Mouse (Mus musculus) heart, embryonic 16.5 days (tissue): ENCODE data around the gene Duox1. TPM values are rescaled to one million over a fixed set of nuclear protein-coding genes. Genes with fewer than 3 reads are reported as not detected.
"Not testable (repeated sequence)": the region's sequence is repeated elsewhere in the genome, so short reads cannot be mapped to it uniquely, and the experiment has no call there.

Experiments
- ATAC-seq: fragments of 200-750 bp; cut with Nextera tagmentation; replicated peaks from 2 replicates; pipeline ENCODE4 v1.8.0; 2017; ENCODE audit warnings: moderate number of reproducible peaks; ENCODE audit not compliant: insufficient read depth, low FRiP score; ENCODE audit errors: extremely low read depth
- H3K27ac ChIP-seq: fragments of 300-500 bp; sonication (generic); 2 replicates; pipeline ENCODE4 v1.5.1; 2014; ENCODE audit warnings: mild to moderate bottlenecking, low read length, control low read depth, moderate library complexity
- H3K27me3 ChIP-seq: fragments of 300-500 bp; sonication (generic); 2 replicates; pipeline ENCODE4 v1.6.1; 2014; ENCODE audit warnings: low read length, mixed read lengths; ENCODE audit not compliant: control insufficient read depth, insufficient read depth
- H3K36me3 ChIP-seq: fragments of 300-500 bp; sonication (generic); 2 replicates; pipeline ENCODE4 v1.6.1; 2014; ENCODE audit not compliant: control insufficient read depth, insufficient read depth
- H3K4me1 ChIP-seq: fragments of 300-500 bp; sonication (generic); 2 replicates; pipeline ENCODE4 v1.6.1; 2014; ENCODE audit warnings: low read length, mixed read lengths; ENCODE audit not compliant: control insufficient read depth, insufficient read depth
- H3K4me2 ChIP-seq: fragments of 300-500 bp; sonication (generic); 2 replicates; pipeline ENCODE4 v1.6.1; 2014; ENCODE audit warnings: low read depth, mild to moderate bottlenecking, control low read depth, low read length
- H3K4me3 ChIP-seq: fragments of 300-500 bp; sonication (generic); 2 replicates; pipeline ENCODE4 v1.5.1; 2014; ENCODE audit warnings: mild to moderate bottlenecking, control low read depth, low read length
- H3K9ac ChIP-seq: fragments of 300-500 bp; sonication (generic); 2 replicates; pipeline ENCODE4 v1.6.1; 2014; ENCODE audit warnings: low read length, control low read depth
- H3K9me3 ChIP-seq: fragments of 300-500 bp; sonication (generic); replicated peaks from 2 replicates; pipeline ENCODE4 v1.6.1; 2016; ENCODE audit warnings: low read length; ENCODE audit not compliant: control insufficient read depth
- WGBS: fragments of 180-500 bp; shearing (Covaris S2); extraction: QIAGEN DNeasy Blood & Tissue Kit; methylation state at CpG from one replicate; pipeline ENCODE4 v1.1.7; 2014; 5-methylcytosine and 5-hydroxymethylcytosine counted together
- polyA plus RNA-seq: library from polyadenylated mRNA; unstranded; fragments of >200 nt; fragmentation: Nextera tagmentation; extraction: Ambion mirVana; gene quantifications from 2 replicates; pipeline ENCODE4 v1.2.1, GENCODE M21; 2015

Gene Duox1
- polyA plus RNA-seq, 1 experiment from 2014 or later: 0.12 TPM

DNA sequence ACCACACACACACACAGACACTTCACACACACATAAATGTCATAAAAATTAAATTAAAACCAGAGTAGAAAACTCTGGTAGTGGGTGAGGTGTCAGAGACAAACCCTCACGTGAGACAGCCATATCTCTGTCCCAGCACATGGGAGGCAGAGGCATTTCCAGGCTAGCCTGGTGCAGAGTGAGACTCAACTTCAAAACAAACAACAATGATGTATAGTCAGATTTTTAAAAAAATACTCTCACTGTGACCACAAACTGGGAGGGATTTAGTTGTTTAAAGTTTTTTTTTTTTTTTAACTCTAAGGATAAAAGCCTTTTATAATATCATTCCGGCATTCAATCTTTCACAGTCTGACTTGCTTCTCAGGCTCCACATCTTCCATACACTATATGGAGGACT lies 9.9 kb downstream of the Duox1 start:
- Histone ChIP-seq H3K9me3 (no peaks in the 10 kb centered on the region), H3K4me2 (no peak overlapping the region), H3K9ac (no peak overlapping the region), H3K27ac (no peak overlapping the region), H3K36me3 (no peaks in the 10 kb centered on the region), H3K4me1 (peaks cover 2% of the 10 kb centered on the region; the same call in 1 of the 2 replicates), H3K4me3 (no peak overlapping the region), H3K27me3 (no peaks in the 10 kb centered on the region)
- ATAC-seq: no peak
- 61% methylated on average over 2 of the region's 2 CpGs for WGBS

GRCm38 (mm10) chr2:122327986-122328385 lies 12.5 kb downstream of the Duox1 start:
- no peak overlapping the region for H3K4me3 ChIP-seq
- H3K4me2 ChIP-seq: no peak overlapping the region
- H3K27ac ChIP-seq: no peak overlapping the region
- H3K9ac ChIP-seq: no peak overlapping the region
- no peaks in the 10 kb centered on the region for H3K27me3 ChIP-seq
- no peaks in the 10 kb centered on the region for H3K9me3 ChIP-seq
- ATAC-seq: no peak
- H3K36me3 ChIP-seq: no peaks in the 10 kb centered on the region
- WGBS: 36% methylated on average over 3 of the region's 3 CpGs
- peaks cover 2% of the 10 kb centered on the region; the same call in 1 of the 2 replicates for H3K4me1 ChIP-seq

DNA sequence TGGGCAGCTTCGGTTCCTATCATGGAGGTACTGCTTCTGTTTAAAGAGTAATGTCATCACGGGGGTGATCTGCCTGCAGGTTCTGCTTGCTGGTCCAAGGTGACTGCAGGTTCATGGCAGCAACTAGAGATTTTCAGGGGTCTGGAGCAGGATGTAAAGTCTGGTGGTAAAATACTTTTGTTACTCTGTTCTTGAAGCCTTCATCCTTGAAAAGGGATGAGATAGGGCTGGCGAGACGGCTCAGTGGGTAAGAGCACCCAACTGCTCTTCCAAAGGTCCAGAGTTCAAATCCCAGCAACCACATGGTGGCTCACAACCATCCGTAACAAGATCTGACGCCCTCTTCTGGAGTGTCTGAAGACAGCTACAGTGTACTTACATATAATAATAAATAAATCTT lies 14.8 kb downstream of the Duox1 start:
- not testable (repeated sequence) for H3K27me3 ChIP-seq, H3K4me2 ChIP-seq, H3K9me3 ChIP-seq, H3K36me3 ChIP-seq, H3K27ac ChIP-seq, H3K9ac ChIP-seq, H3K4me3 ChIP-seq, ATAC-seq, H3K4me1 ChIP-seq
- 83% methylated on average over 4 of the region's 6 CpGs for WGBS

GRCm38 (mm10) chr2:122332222-122332621 lies 16.8 kb downstream of the Duox1 start:
- Histone ChIP-seq H3K27ac (no peak overlapping the region), H3K9ac (no peak overlapping the region), H3K36me3 (no peaks in the 10 kb centered on the region), H3K4me3 (no peak overlapping the region), H3K9me3 (no peaks in the 10 kb centered on the region), H3K27me3 (no peaks in the 10 kb centered on the region), H3K4me2 (no peak overlapping the region), H3K4me1 (peaks cover 4% of the 10 kb centered on the region; the same call in 1 of the 2 replicates)
- 76% methylated on average over 3 of the region's 3 CpGs for WGBS
- ATAC-seq: no peak

GRCm38 (mm10) chr2:122334170-122334569 lies 18.7 kb downstream of the Duox1 start:
- 57% methylated on average over 3 of the region's 3 CpGs for WGBS
- no peak for ATAC-seq
- no peak overlapping the region for H3K4me2 ChIP-seq
- H3K36me3 ChIP-seq: no peaks in the 10 kb centered on the region
- 0 out of 2 replicates have a peak, but pooled peaks cover 2% of the 10 kb centered on the region for H3K4me1 ChIP-seq
- H3K27ac ChIP-seq: no peak overlapping the region
- H3K9ac ChIP-seq: no peak overlapping the region
- H3K9me3 ChIP-seq: no peaks in the 10 kb centered on the region
- H3K27me3 ChIP-seq: no peaks in the 10 kb centered on the region
- H3K4me3 ChIP-seq: no peak overlapping the region

DNA sequence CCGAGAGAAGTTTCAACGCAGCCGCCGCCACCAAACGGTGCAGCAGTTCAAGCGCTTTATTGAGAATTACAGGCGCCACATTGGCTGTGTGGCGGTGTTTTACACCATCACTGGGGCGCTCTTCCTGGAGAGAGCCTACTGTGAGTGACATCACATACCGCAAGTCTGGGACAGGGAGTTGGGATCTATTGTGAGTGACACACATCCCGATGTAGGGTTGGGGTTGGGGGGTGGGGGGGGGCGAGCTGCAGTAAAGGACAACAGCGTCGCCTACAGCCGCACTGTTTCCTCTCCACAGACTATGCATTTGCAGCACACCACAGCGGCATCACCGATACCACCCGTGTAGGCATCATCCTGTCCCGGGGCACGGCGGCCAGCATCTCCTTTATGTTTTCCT lies 21.8 kb downstream of the Duox1 start:
- Histone ChIP-seq H3K4me2 (no peak overlapping the region), H3K27me3 (no peaks in the 10 kb centered on the region), H3K4me3 (no peak overlapping the region), H3K4me1 (0 out of 2 replicates have a peak, but pooled peaks cover 2% of the 10 kb centered on the region), H3K27ac (no peak overlapping the region), H3K36me3 (no peaks in the 10 kb centered on the region), H3K9me3 (no peaks in the 10 kb centered on the region), H3K9ac (no peak overlapping the region)
- no peak for ATAC-seq
- 60% methylated on average over 21 of the region's 21 CpGs for WGBS

DNA sequence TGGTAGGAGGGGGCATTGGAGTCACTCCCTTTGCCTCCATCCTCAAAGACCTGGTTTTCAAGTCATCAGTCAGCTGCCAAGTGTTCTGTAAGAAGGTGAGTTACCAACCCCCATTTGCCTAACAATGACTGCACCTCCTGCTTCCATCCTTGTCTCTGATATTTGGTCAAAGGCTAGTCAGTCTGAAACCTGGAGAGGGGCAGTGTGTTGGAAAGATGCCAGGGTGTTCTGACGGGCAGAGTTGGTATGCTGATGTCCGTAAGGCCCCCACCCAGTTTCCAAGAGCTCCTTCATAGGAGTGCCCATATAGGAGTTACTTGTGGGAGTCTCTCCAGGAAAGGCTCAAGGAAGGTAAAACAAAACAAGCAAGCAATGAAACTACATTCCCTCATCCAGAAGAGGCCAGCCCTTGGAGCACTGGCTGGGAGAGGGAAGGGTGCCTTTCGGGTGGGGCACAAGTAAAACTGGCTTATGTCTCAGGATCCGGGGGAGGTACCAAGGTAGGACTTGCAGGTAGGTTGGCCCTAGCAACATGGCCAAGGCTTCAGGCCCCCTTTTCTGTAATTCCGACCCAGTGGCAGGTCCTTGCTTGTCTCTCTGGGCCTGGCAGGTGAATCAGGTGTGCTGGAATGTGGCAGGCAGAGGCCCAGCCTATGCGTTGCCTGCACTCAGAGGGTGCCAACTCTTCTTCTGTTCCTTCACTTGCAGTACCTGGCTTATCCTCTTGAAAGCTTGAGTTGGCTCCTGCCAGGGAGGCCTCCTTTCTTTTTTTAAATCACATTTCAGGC lies 29.8 kb downstream of the Duox1 start:
- Histone ChIP-seq H3K27me3 (peaks cover 10% of the 10 kb centered on the region; the same call in 1 of the 2 replicates), H3K4me3 (no peak overlapping the region), H3K9me3 (no peaks in the 10 kb centered on the region), H3K4me1 (peaks cover 11% of the 10 kb centered on the region), H3K36me3 (no peaks in the 10 kb centered on the region), H3K9ac (no peak overlapping the region), H3K27ac (no peak overlapping the region), H3K4me2 (no peak overlapping the region)
- ATAC-seq: no peak
- WGBS: 78% methylated on average over 6 of the region's 6 CpGs

GRCm38 (mm10) chr2:122346164-122346563 lies 30.7 kb downstream of the Duox1 start:
- not testable (repeated sequence) for H3K27ac ChIP-seq, H3K4me3 ChIP-seq
- 86% methylated on average over 6 of the region's 6 CpGs for WGBS

GRCm38 (mm10) chr2:122347257-122347656 lies 31.8 kb downstream of the Duox1 start:
- Histone ChIP-seq H3K4me1 (peaks cover 17% of the 10 kb centered on the region), H3K4me2 (no peak overlapping the region), H3K27me3 (peaks cover 10% of the 10 kb centered on the region; the same call in 1 of the 2 replicates), H3K4me3 (no peak overlapping the region), H3K36me3 (no peaks in the 10 kb centered on the region), H3K9me3 (no peaks in the 10 kb centered on the region), H3K27ac (no peak overlapping the region), H3K9ac (no peak overlapping the region)
- WGBS: 88% methylated on average over 3 of the region's 3 CpGs
- ATAC-seq: no peak

More at GRCm38 (mm10) chr2:122346164-122346563, 30.7 kb downstream of the Duox1 start:
- H3K27me3 ChIP-seq: peaks cover 10% of the 10 kb centered on the region; the same call in 1 of the 2 replicates
- H3K9me3 ChIP-seq, ATAC-seq, H3K36me3 ChIP-seq, H3K9ac ChIP-seq, H3K4me2 ChIP-seq: not testable (repeated sequence)
- peaks cover 11% of the 10 kb centered on the region for H3K4me1 ChIP-seq
